Mouse (Mus musculus) spleen, postnatal 36 days (tissue): ENCODE results near the gene AW146154.
"Not testable (repeated sequence)": the region's sequence is repeated elsewhere in the genome, so short reads cannot be mapped to it uniquely, and the experiment has no call there.

Source experiments
- DNase-seq, 2 experiments: peaks; one replicate each; pipeline ENCODE4 v3.0.0; 2022; ENCODE audit warnings: low spot score in 2 of 2, mixed read lengths in 1 of 2

AW146154 gene

DNA sequence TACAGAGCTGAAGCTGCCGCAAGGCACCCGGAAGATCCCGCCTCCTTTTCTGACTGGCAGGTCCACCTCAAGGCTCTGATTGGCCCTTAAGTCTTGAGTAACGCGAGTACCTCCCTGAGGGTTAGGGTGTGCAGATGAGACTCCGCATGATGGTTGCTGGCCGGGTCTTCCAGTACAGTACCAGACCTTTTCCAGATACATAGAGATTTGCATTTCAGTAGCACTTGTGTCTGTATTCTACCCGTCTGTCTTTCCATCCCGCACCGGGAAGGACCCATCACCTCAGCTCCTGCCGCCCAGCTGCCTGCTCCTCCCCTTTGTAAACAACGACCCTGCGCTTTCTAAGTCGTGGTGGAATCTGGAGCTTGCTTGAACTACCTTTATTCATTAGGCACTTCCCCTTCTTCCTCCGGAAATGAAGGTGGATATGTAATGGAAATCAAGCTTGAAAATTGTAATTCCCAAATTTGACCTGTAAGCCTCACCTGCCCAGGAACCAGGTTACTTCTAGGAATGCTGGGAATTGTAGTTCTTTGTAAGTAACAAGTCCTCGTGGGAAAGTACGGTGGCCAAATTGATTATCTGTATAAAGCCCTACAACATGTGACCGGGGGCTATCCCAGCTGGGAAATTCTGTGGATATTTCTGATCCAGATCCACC, at the start of gene AW146154, which contains the start of gene Gm20449:
TSS of gene AW146154 (minus strand) at position 502 of the 661 bp plus-strand sequence.
TSS of gene Gm20449 (minus strand) at position 29 of the 661 bp plus-strand sequence.
- peak; percentile 98 for DNase-seq

DNA sequence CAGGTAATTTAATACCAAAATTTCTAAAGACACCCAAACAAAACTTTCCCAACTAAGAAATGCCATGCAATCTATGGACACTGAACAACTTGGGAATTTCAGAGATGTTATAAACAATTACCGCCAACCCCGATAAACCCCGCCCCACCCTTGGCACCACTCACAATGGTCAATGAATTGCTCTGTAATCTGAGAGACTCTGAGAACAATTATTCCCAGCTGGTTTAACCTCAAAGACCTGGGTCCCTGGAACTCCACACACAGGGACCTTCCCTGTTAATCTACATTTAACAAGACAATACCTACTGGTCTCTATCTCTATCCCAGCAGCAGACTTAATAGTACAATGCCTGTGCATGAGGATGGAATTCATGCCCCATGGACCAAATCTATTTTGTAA, 13.0 kb upstream of the AW146154 start:
- DNase-seq = no peak

- DNase-seq = no peak
These were observed 12.5 kb upstream of the AW146154 start for GRCm38 (mm10) chr7:41512207-41512606.

GRCm38 (mm10) chr7:41502402-41502801, 2.7 kb upstream of the AW146154 start:
- DNase-seq = no peak

DNA sequence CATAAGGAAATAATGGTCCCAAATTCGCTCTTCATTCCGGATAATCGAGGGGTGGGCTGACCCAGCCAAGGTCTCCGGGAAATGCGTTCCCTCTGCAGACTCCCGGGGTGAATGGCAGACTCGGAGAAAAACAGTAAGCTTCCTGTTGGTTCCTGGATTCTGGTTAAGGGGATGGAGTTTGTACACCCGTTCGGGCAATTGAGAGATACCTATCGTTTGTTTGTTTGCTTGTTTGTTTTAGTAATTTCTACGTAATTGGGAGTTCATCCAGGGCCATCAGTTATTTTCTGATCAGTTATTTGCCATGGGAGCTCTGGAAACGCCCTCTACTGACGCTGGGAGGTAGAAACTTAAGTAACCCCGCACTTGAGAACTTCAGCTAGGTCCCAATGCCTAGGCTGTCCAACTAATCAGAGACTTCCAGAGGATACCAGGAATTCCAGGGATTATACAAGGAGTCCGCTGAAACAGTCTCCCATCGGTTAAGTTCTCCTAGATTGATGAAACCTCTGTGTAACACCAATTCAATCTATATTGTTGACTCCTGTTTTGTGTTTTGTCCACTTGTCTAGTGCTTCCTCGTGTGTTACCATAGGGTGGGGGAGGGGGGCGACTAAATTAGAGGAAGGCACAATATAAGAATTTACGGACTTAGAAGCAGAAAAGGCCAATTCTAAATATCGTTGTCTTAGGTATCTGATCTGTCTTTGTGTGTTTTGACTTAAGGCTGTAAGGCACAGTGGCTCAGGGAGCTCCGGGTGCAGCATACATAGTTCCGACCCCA, 653 bp upstream of the AW146154 start:
- DNase-seq = peak; percentile 68 to 73

DNA sequence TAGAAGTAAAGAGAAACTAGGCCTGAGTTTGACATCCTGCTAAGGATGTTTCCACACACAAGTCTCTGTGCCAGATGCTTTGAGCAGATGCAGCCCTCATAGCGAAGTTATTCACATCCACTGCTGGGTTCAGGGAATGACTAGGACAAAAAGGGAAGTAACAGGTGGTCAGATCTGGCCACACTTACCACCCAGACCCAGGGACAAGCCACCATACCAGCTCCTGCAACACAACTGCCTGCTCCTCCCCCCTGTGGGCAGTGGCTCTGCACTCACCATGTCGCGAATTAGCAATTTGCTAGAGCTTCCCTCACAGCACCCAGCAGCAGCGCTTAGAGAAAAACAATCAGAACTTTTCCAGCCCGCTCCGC, 687 bp downstream of the AW146154 start:
- not testable (repeated sequence) for DNase-seq

DNA sequence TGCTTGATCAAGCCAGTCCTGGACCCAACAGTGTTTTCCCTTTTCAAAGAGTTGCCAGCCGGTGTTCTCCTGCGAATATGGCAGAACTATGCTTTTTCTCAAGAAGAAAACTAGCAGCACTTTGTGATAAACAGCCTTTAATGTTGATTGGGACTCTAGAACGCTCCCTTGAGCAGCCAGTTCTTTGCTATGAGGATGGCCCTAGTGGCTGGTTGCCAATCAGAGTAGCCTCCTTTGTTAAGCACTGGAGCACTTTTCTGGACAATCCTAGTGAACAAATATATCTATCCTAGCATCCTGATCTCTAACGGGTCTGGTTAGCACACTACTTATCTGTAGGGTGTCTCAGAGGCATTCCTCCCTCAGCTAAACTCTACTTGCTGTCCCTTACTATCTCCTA, 1.2 kb downstream of the AW146154 start:
- DNase-seq = not testable (repeated sequence)

GRCm38 (mm10) chr7:41497871-41498270, 1.8 kb downstream of the AW146154 start:
- DNase-seq = no peak

- DNase-seq = no peak
These were observed 47.8 kb downstream of the AW146154 start for GRCm38 (mm10) chr7:41451864-41452263.

DNA sequence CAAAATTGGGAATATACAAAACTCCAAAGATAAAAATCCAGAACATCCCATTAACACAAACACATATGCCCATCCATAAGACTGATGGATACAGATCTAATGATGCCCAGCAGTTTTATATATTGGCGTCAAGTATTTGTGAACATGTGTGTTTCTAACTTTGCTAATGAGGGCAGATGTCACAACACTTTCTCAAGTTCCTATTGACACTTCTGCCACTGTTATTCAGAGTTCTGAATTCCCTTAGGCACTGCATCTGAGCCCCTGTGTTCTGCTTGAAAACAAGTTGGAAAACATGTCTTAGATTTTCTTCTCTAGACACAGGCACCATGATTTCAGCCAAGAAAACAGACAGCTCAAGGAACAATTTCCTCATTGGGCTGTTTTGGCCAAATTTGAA, 51.1 kb downstream of the AW146154 start, which contains the start of gene Vmn2r57:
TSS of gene Vmn2r57 (minus strand) at position 101 of the 400 bp plus-strand sequence.
- not testable (repeated sequence) for DNase-seq
